Mouse (Mus musculus): ENCODE measurements around the gene Trub2. TPM values are rescaled to one million over a fixed set of nuclear protein-coding genes. Genes with fewer than 3 reads are reported as not detected.
A peak's percentile ranks its signal among the peaks of the same experiment; 100 is the strongest.

Trub2 gene
- total RNA-seq (2021), result 10 to 100 TPM; 48.2 to 51.1 TPM

DNA sequence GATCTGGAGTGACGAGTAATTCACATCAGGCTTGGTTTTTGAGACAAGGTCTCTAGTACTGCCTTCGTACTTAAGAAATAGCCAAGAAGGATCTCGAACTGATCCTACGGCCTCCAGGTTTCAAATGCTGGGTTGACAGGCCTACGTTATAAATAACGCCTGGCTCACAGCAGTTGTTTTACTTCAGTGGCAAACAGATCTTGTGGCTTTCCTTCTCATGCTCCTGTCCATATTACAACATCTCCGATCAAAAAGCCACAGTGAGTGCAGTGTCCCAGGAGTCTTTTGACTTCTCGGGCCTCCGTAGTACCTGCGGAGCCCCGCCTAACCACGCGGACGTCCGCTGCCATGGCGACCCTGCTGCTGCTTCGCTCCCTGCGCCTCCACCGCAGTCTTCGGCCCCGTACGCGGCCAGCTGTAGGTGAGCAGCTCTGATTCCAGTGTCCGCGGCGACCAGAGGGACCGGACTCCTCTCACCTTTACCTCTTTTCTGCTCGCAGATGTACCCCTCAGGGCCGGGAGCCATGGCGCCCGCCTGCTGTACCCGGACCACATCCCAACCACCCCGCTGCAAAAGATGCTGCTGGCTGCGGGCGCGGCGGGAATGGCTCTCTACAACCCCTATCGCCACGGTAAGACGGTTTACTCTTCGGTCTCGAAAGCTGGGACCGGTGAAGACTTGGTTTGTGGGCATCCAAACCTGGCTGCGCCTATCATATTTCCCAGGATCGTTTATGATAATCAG lies at the start of gene Trub2:
Gene Trub2, minus strand, starts transcription at position 566 of the 745 bp plus-strand sequence.
- intact Hi-C loops (cut with DNase I), result no loop called here
- peak; percentile 77 for DNase-seq

DNA sequence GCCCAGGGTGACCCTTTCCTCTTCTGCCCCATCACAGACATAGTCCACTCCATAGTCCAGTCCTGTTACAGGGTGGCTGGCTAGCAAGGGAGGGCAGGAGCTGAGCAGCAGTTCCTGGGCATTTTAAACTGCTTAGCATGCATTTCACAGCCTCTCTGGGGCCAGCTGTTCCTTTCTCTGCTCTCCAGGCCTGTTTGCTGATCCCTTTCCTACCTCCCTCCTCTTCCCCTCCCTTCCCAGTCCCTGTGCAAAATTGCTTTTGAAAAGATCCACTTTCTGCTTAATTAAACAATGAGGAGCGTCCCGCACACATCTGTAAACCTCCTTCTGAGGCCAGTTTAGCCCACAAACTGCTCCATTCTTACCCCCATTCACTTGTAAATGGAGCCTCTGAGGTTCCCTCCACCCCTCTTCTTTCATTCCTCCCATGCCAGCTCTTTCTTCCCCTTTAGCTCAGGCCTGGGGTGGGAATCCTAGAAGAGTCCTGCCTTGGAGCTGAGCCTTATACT lies 47.1 kb upstream of the Trub2 start:
- intact Hi-C loops (cut with DNase I), result no loop called here
- no peak for DNase-seq

GRCm38 (mm10) chr2:29833796-29834195 lies 45.5 kb upstream of the Trub2 start:
- intact Hi-C loops (cut with DNase I), result no loop called here
- DNase-seq, result no peak

DNA sequence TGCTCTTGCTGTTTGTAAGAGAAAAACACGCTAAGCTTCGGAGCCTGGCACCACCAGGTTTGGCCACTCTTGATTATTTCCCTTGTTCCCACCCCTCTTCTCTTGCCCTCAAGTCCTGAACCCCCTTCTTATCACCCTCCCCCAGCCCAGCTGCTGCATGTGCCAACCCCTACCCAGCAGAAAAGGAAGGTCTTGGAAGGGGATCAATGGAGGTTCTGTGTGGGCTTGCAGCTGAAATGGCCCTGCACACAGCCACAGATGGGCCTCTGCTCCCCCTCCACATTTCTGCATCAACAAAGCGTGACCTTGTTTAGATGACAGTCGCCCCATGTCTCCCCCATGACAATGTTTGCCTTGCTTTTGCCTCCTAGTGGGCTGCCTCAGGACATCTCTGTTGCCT lies 42.8 kb upstream of the Trub2 start:
- DNase-seq, result no peak
- intact Hi-C loops (cut with DNase I), result no loop called here

- DNase-seq, result no peak
- intact Hi-C loops (cut with DNase I), result no loop called here
These were observed 39.4 kb upstream of the Trub2 start for GRCm38 (mm10) chr2:29827709-29828024.

DNA sequence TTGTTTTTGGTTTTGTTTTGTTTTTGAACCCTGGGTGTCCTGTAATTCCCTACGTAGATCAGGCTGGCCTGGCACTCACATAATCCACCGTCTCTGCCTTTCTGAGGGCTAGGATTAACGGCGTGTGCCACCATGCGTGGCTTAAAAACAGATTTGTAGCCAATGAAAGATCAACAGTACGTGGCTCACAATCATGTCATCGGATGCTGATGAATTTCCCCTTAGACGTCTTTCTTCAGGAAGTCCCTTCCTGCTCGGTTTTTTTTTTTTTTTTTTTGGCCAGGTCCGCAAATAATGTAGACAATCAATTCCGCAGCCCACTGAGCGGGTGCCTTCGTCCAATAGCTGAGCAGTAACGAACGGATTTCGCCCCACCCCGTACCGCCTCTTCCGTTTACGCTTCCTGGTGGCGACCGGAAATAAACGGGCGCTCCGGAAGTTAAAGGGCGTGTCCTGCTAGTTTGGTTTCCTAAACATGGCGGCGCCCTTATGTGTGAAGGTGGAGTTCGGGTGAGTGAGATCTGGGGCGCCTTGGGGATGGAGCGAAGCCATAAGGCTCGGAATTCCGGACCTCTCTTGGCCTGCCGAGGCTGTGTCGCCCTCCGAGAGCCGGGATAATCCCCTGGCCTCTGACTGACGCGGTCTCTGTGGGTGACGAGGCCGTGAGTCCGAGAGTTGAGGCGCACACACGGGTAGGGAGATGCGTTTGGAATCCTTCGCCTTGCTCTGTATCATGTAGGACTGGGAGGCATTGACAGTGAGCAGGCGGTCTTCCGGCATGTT lies 38.8 kb upstream of the Trub2 start:
- intact Hi-C loops (cut with DNase I), result no loop called here

DNA sequence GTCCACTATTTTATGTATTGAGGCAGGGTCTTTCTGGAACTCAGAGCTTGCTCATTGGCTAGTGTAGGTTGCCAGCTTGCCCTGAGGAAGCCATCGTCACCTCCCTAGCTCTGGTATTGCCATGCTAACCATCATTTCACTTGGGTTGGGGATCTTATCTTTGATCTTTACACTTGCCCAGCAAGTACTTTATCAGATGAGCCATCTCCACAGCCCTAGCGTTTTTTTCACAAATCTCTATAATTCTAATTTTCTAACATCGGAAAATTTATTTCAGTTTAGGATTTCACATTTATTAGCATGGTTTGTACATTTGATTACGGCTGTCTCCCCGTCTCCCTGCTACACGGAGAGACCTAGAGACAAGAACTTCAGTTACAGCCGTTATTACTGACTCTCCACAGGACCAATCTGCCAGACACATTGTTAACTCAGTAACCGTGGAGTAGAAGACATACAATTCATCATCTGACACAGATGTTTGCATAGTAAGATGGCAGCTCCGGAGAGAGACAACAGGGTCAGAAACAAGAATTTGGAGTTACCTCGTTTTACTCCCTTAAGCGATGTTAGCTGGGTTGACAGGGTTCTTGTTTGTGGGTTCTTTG lies 38.1 kb upstream of the Trub2 start:
- no peak for DNase-seq
- intact Hi-C loops (cut with DNase I), result no loop called here

More for the DNA sequence above, 38.8 kb upstream of the Trub2 start:
- peak; percentile 95 for DNase-seq

DNA sequence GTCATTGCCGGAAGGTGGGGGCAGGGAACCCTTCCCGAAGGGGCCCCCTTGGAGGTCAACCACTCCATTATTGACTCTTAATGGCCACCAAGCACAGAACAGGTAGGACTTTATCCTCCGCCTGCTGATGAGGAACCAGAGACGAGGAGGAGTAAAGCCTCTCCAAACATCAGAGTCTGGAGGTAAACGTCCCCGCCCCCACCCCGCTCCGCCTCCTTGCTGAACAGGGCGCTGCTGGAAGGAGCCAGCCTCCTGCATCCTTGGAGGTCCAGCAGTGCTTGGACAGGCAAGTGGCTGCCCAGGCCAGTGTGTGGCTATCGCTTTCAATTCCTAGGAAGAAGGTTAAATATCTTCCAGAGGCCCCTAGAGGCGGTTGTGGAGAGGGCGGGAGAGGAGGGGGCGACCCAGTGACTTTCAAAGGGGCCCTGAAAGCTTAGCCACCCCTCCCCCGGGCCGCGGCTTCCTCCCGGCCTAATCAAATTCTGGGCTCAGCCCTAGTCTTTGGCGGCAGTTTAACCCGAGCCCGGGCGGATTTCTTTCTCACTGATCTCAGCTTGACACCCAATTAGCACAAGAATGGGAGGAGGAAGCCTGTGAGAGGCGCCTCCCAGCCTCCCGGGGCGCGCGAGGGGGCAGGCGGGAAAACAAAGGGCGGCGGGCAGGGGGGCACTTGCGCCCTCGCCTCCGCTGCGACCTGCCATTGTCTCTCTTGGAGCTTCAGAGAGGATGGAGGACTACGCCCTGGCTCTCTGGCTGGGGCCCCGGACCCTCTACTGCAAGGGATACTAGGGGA lies 31.9 kb upstream of the Trub2 start, which contains the start of gene Urm1:
Gene Urm1, plus strand, starts transcription at position 51 of the 793 bp plus-strand sequence.
- intact Hi-C loops (cut with DNase I), result no loop called here

DNA sequence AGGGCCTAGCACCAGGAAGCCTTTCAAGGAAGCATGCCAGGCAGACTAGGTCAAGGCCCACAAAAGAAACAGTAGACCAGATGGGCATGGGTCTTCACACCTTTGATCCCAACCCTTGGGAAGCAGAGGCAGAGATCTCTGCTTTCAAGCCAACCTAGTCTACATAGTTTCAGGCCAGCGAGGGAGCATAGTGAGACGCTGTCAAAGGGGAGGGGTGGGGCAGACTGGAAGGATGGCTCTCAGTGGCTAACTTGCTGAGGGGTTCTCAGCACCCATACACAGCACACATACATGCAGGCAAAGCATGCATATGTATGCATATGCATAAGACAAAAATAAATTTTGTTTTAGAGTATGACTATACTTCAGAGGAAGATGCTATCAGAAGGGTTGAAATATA lies 31.1 kb upstream of the Trub2 start:
- no peak for DNase-seq
- intact Hi-C loops (cut with DNase I), result no loop called here

More for the DNA sequence above, 31.9 kb upstream of the Trub2 start, which contains the start of gene Urm1:
- peak; percentile 76 for DNase-seq

DNA sequence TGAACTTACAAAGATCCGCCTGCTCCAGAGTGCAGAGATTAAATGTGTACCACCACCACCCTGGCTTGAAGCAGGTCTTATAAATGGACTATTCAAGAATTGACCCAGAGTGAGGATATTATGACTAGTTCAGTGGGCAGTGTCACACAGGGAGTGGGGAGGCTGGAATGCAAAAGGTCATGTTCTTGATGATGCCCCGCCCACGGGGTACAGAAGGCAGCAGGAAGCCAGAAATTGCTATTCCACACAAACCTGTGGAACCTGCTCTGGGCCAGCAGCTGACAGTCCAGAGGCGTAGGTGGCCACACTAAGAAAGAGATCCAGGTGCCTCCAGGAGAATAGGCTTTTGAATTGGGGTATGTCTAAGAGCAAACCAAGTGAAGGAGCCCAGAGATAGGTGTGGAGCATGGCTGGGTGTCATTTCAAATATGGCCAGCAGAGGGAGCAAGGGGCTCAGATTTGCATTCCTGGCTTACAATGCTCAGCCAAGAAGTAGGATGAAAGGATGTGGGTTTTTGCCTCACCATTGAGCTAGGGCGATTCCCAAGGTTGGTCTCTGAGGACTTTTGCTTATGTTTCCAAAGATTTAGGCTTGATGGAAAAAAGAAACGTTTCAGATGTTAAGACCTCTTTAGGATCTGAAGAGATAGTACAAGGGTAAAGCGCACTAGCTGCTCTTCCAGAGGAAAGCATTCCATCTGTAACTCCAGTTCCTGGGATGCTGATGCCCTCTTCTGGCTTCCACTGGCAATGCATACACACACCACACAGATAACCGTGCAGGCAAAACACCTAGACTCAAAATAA lies 29.3 kb upstream of the Trub2 start:
- intact Hi-C loops (cut with DNase I), result no loop called here
- peak; percentile 86 for DNase-seq

- intact Hi-C loops (cut with DNase I), result no loop called here
- DNase-seq, result no peak
These were observed 27.5 kb upstream of the Trub2 start for GRCm38 (mm10) chr2:29815678-29816371.

DNA sequence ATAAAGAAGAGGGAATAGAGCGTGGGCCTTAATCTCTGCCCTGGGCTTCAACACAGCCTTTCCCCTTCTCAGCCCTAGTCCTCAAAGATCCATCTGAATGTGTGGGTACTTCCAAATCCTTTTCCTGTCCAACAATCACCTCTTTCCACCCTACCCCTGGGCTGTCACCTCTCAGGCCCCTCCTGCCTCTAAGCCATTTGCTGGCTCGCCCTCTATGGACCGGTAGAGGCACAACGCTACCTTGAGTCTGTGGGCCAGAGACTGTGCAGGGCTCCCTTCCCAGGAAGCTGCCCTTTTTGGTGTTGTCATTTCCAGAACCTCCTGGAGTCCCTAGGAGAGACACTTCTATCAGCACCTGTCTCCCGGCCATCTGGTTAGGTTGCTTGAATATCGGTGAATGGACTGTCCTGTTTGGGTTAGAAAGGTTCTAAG lies 15.1 kb upstream of the Trub2 start:
- intact Hi-C loops (cut with DNase I), result no loop called here
- no peak for DNase-seq

GRCm38 (mm10) chr2:29802827-29803201 lies 14.5 kb upstream of the Trub2 start:
- intact Hi-C loops (cut with DNase I), result no loop called here
- DNase-seq, result no peak

GRCm38 (mm10) chr2:29802075-29802826 lies 13.9 kb upstream of the Trub2 start, which contains the start of gene Slc27a4:
Slc27a4 (plus strand) TSS chr2:29802634.
- DNase-seq, result peak; percentile 98
- intact Hi-C loops (cut with DNase I), result no loop called here

GRCm38 (mm10) chr2:29792772-29793487 lies 4.6 kb upstream of the Trub2 start:
- intact Hi-C loops (cut with DNase I), result no loop called here
- no peak for DNase-seq

DNA sequence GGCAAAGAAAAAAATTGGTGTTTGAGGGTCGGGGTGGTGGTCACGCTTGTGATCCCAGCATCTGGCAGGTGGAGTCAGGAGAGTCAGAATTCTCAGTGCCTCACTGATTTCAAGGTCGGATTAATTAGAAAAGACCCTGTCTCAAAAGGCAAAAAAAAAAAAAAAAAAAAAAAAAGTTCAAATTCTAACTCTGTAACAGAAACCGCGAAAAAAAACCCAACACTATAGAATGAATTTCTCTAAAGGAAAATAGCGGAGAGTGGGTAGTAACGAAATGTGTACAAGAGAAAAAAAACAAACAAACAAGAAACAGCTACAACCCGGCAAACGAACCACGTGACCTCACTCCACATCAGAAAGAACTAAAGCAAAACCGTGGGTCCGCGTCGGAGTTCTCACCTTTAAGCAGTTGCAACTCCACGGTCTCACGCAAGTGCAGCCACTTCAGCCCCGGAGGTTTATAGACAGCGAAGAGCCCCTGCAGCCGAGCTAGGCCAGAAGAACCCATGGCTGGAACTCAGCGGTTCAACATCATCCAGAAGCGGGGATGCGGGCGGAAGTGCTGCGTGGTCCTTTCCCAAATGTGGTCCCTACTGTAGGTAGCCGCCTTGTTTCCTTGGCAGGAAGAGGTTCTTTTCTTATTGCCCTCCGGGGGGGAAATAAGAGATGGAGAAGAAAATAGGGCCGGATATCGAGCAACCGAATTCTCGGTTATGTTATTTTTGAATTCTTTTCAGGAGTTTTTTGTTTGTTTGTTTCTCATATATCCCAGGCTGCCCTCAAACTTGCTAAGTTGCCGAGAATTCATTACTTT lies 991 bp downstream of the Trub2 start, which contains the start of gene Coq4:
Gene Coq4, plus strand, starts transcription at position 390 of the 814 bp plus-strand sequence.
- intact Hi-C loops (cut with DNase I), result no loop called here
- DNase-seq, result peak; percentile 88

DNA sequence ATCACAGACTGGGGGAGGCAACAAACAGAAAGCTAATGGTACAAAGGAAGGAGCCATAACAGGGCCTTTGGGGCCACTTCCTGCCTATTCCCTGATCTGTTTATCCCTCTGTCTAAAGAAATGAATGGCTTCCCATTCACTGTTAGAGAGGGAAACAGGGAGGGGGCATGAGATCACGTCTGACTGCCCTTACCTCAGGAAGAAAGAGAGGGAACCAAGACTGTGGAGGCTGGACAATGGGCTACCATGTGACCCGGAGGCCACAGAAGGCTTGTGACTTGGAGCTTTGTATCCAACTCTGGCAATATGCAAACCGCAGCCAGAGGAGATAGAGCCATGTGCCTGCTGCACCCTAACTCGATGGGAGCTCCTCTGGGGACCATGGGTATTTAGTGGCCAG lies 4.0 kb downstream of the Trub2 start:
- DNase-seq, result no peak
- intact Hi-C loops (cut with DNase I), result no loop called here

All from left cerebral cortex, postnatal 4 days (tissue).